Mouse (Mus musculus): ENCODE data around the gene Fmod. TPM values are rescaled to one million over a fixed set of nuclear protein-coding genes. Genes with fewer than 3 reads are reported as not detected.

Fmod gene
- polyA plus RNA-seq, 1 experiment = 0.23 TPM

GRCm38 (mm10) chr1:134086811-134087398 lies 49.9 kb downstream of the Fmod start:
- TF ChIP-seq CEBPB (IDR thresholded peaks at IDR 0.05; ENCODE audit: insufficient read depth, poor library complexity, severe bottlenecking) = no peak
- no peak for TF ChIP-seq MYOG (IDR thresholded peaks at IDR 0.05; ENCODE audit: control insufficient read depth in 1 of 3, insufficient read depth in 1 of 3, insufficient read length in 2 of 3, low read depth in 2 of 3)
- no peak for TF ChIP-seq SRF (IDR thresholded peaks at IDR 0.05; ENCODE audit: control insufficient read depth, insufficient read length, low read depth)
- no peak for TF ChIP-seq USF1 (IDR thresholded peaks at IDR 0.05; ENCODE audit: low read depth)
- TF ChIP-seq MYOD1 (IDR thresholded peaks at IDR 0.05; ENCODE audit: control insufficient read depth in 1 of 3, insufficient read length in 2 of 3, low read depth in 2 of 3) = peak in 1 of 3 experiments; percentile 1
- Histone ChIP-seq H3K4me2 (ENCODE audit: low read depth) (peak overlapping the region; percentile 69), H3K4me3 (peak overlapping the region; percentile 19)

DNA sequence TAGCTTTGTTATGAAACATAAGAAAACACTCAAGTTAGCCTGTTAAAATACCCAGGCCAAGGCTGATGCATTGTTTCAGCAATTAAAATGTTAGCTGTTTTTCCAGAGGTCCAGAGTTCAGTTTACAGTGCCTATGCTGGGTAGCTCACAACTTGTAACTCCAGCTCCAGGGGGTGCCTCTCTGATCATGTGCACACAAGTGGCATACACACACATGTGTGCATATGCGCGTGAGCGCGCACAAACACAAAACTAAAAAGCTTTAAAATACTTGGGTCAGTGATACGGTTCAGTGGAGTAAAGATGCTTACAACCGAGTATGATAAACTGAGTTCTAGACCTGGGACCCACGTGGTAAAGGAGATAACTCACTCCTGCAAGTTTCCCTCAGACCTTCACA lies 52.0 kb downstream of the Fmod start:
- Histone ChIP-seq H3ac (ENCODE audit: control insufficient read depth, insufficient read length) (no peak overlapping the region), H3K79me2 (ENCODE audit: control insufficient read depth, insufficient read depth) (no peaks in the 10 kb centered on the region), H3K36me3 (ENCODE audit: control insufficient read depth, insufficient read depth) (no peaks in the 10 kb centered on the region), H3K4me3 (no peak overlapping the region), H3K4me2 (ENCODE audit: low read depth) (no peak overlapping the region), H3K27me3 (ENCODE audit: control insufficient read depth, insufficient read depth, insufficient read length) (no peaks in the 10 kb centered on the region)
- TF ChIP-seq TCF3 (IDR thresholded peaks at IDR 0.05; ENCODE audit: insufficient read length, low read depth) = no peak
- no peak for TF ChIP-seq POLR2A (IDR thresholded peaks at IDR 0.05; ENCODE audit: insufficient read length, low read depth)
- TF ChIP-seq E2F4 (IDR thresholded peaks at IDR 0.05; ENCODE audit: insufficient read depth) = no peak
- no peak for TF ChIP-seq POLR2AphosphoS2 (IDR thresholded peaks at IDR 0.05; ENCODE audit: insufficient read length, low read depth)
- TF ChIP-seq MAX (IDR thresholded peaks at IDR 0.05; ENCODE audit: low read depth) = no peak
- TF ChIP-seq MYOG (IDR thresholded peaks at IDR 0.05; ENCODE audit: control insufficient read depth in 1 of 3, insufficient read depth in 1 of 3, insufficient read length in 2 of 3, low read depth in 2 of 3) = no peak

More at GRCm38 (mm10) chr1:134086811-134087398, 49.9 kb downstream of the Fmod start:
- no peaks in the 10 kb centered on the region for H3K79me2 ChIP-seq (ENCODE audit: control insufficient read depth, insufficient read depth)
- no peaks in the 10 kb centered on the region for H3K27me3 ChIP-seq (ENCODE audit: control insufficient read depth, insufficient read depth, insufficient read length)
- no peak overlapping the region for H3ac ChIP-seq (ENCODE audit: control insufficient read depth, insufficient read length)
- no peaks in the 10 kb centered on the region for H3K36me3 ChIP-seq (ENCODE audit: control insufficient read depth, insufficient read depth)

DNA sequence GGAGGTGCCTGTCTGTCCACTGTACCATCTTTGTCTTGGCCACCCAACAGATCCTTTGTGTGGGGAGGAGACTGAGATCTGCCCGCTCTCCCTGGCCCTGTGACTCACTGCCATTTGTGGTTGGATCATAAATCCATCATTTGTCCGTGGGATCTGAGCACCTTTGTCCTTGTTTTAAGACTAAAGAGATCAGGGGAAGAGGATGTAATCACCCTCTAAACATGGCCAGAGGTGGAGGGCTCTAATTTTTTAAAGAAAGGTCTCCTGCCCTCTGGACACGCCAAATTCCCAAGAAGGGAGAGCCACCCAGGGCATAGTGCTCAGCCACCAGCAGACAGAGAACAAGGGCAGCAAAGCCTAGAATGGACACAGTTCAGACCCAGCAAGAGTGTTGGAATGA lies 54.8 kb downstream of the Fmod start:
- Histone ChIP-seq H3ac (ENCODE audit: control insufficient read depth, insufficient read length) (no peak overlapping the region), H3K4me2 (ENCODE audit: low read depth) (peak overlapping the region; percentile 99)
- TF ChIP-seq REST (IDR thresholded peaks at IDR 0.05; ENCODE audit: insufficient read depth, insufficient read length) (no peak), TCF12 (IDR thresholded peaks at IDR 0.05; ENCODE audit: insufficient read depth, poor library complexity, severe bottlenecking) (no peak), POLR2AphosphoS2 (IDR thresholded peaks at IDR 0.05; ENCODE audit: insufficient read length, low read depth) (no peak), MYOD1 (IDR thresholded peaks at IDR 0.05; ENCODE audit: control insufficient read depth in 1 of 3, insufficient read length in 2 of 3, low read depth in 2 of 3) (no peak), USF1 (IDR thresholded peaks at IDR 0.05; ENCODE audit: low read depth) (no peak), MYOG (IDR thresholded peaks at IDR 0.05; ENCODE audit: control insufficient read depth in 1 of 3, insufficient read depth in 1 of 3, insufficient read length in 2 of 3, low read depth in 2 of 3) (no peak), CEBPB (IDR thresholded peaks at IDR 0.05; ENCODE audit: insufficient read depth, poor library complexity, severe bottlenecking) (no peak)

GRCm38 (mm10) chr1:134092368-134092767 lies 55.3 kb downstream of the Fmod start:
- Histone ChIP-seq H3ac (ENCODE audit: control insufficient read depth, insufficient read length) (no peak overlapping the region), H3K36me3 (ENCODE audit: control insufficient read depth, insufficient read depth) (no peaks in the 10 kb centered on the region), H3K4me3 (peak overlapping the region; percentile 14), H3K27me3 (ENCODE audit: control insufficient read depth, insufficient read depth, insufficient read length) (no peaks in the 10 kb centered on the region), H3K79me2 (ENCODE audit: control insufficient read depth, insufficient read depth) (no peaks in the 10 kb centered on the region), H3K4me2 (ENCODE audit: low read depth) (peak overlapping the region; percentile 99)
- TF ChIP-seq CEBPB (IDR thresholded peaks at IDR 0.05; ENCODE audit: insufficient read depth, poor library complexity, severe bottlenecking) (no peak), POLR2AphosphoS2 (IDR thresholded peaks at IDR 0.05; ENCODE audit: insufficient read length, low read depth) (no peak), TCF12 (IDR thresholded peaks at IDR 0.05; ENCODE audit: insufficient read depth, poor library complexity, severe bottlenecking) (no peak), E2F4 (IDR thresholded peaks at IDR 0.05; ENCODE audit: insufficient read depth) (no peak), SRF (IDR thresholded peaks at IDR 0.05; ENCODE audit: control insufficient read depth, insufficient read length, low read depth) (no peak), REST (IDR thresholded peaks at IDR 0.05; ENCODE audit: insufficient read depth, insufficient read length) (no peak), MYOD1 (IDR thresholded peaks at IDR 0.05; ENCODE audit: control insufficient read depth in 1 of 3, insufficient read length in 2 of 3, low read depth in 2 of 3) (no peak), MYOG (IDR thresholded peaks at IDR 0.05; ENCODE audit: control insufficient read depth in 1 of 3, insufficient read depth in 1 of 3, insufficient read length in 2 of 3, low read depth in 2 of 3) (no peak), USF1 (IDR thresholded peaks at IDR 0.05; ENCODE audit: low read depth) (no peak), TCF3 (IDR thresholded peaks at IDR 0.05; ENCODE audit: insufficient read length, low read depth) (no peak), POLR2A (IDR thresholded peaks at IDR 0.05; ENCODE audit: insufficient read length, low read depth) (no peak)

More for the DNA sequence above, 54.8 kb downstream of the Fmod start:
- H3K4me3 ChIP-seq = peak overlapping the region; percentile 14
- H3K27me3 ChIP-seq (ENCODE audit: control insufficient read depth, insufficient read depth, insufficient read length) = no peaks in the 10 kb centered on the region
- H3K36me3 ChIP-seq (ENCODE audit: control insufficient read depth, insufficient read depth) = no peaks in the 10 kb centered on the region
- H3K79me2 ChIP-seq (ENCODE audit: control insufficient read depth, insufficient read depth) = no peaks in the 10 kb centered on the region

Measured in myocyte (in vitro differentiated cells).